Mouse (Mus musculus) testis, adult 2 months (tissue): ENCODE measurements at regions not wholly inside any gene's neighbourhood (a gene's known extent, or its start where the extent isn't known, plus 50 kb on each side); places are given as distances from the start of the nearest gene placed in this dataset.

Experiments
- CTCF ChIP-seq: fragments of 200-500 bp; IDR thresholded peaks from 2 replicates; pipeline ENCODE4 v1.5.1; 2012; ENCODE audit warnings: low read depth, mild to moderate bottlenecking, inconsistent platforms, low read length, moderate library complexity; ENCODE audit not compliant: control insufficient read depth, insufficient read depth, insufficient replicate concordance
- POLR2A ChIP-seq: fragments of 200-500 bp; IDR thresholded peaks from 2 replicates; pipeline ENCODE4 v1.6.1; 2012; ENCODE audit warnings: low read depth, mild to moderate bottlenecking, inconsistent platforms, low read length, moderate library complexity; ENCODE audit not compliant: control insufficient read depth

- TF ChIP-seq CTCF (no peak), POLR2A (no peak)
Observed at GRCm38 (mm10) chr3:143103333-143103732, 221.5 kb upstream of the Pkn2 start.
